Mouse (Mus musculus): ENCODE results near the gene Prrx1.

GRCm38 (mm10) chr1:163313101-163313773, at the start of gene Prrx1:
- TF ChIP-seq POLR2A (IDR thresholded peaks at IDR 0.05; ENCODE audit: low read depth, low read length) (0 out of 2 replicates have a peak, but pooled peaks have one; percentile 71), CTCF (IDR thresholded peaks at IDR 0.05; ENCODE audit: borderline replicate concordance, insufficient read depth, low read length) (no peak)
